Comparison of ENCODE assay signal across 8 mouse cellular contexts in the genomic region with DNA sequence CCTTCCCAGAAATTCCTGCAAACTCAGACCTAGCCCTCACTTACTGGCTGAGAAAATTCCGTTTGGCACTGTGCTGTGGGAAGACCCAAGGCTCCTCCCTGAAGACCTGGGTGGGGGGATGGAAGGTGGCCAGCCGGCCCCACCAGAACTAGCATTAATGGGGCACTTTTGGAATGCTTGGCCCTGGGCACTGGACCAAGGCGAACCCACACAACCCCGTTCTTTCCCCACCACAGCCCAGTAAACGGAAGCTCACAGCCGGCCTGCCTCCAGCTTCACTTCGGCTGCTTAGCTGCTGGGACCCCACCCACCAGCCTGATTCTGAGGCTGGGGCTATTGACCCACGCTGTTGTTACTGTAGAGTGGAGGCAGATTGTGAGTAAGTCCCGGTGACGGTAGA. TPM values are rescaled to one million over a fixed set of nuclear protein-coding genes. Genes with fewer than 3 reads are reported as not detected.
DNase-seq lines count a peak whose midpoint lies in the region; ATAC-seq and TF ChIP-seq lines count a peak whose summit lies in the region.

No protein-coding gene starts in this region.

- H3K36me3 ChIP-seq in kidney, embryonic 14.5 days (ENCODE audit: control insufficient read depth, insufficient read depth, low read length): no peaks in the 10 kb centered on the region
- H3K36me3 ChIP-seq in embryonic facial prominence, embryonic 13.5 days: 0 out of 2 replicates have a peak, but pooled peaks cover 6% of the 10 kb centered on the region
- no peaks in the 10 kb centered on the region for H3K36me3 ChIP-seq in intestine, embryonic 16.5 days (ENCODE audit: control insufficient read depth, insufficient read depth, low read length)
- H3K36me3 ChIP-seq in myocyte (ENCODE audit: control insufficient read depth, insufficient read depth): no peaks in the 10 kb centered on the region

- H3K9ac ChIP-seq in kidney, embryonic 14.5 days (ENCODE audit: low read depth, low read length): no peak overlapping the region
- 0 out of 2 replicates have a peak overlapping the region, but pooled peaks have one; percentile 73 for H3K9ac ChIP-seq in embryonic facial prominence, embryonic 13.5 days
- H3K9ac ChIP-seq in intestine, embryonic 16.5 days (ENCODE audit: low read depth, low read length): peak overlapping the region; percentile 2; the same call in 1 of the 2 replicates

- 31% methylated on average over 10 of the region's 10 CpGs for WGBS in kidney, embryonic 14.5 days
- WGBS in embryonic facial prominence, embryonic 13.5 days: 29% methylated on average over 10 of the region's 10 CpGs
- WGBS in intestine, embryonic 16.5 days: 47% methylated on average over 10 of the region's 10 CpGs

- H3K4me3 ChIP-seq in kidney, embryonic 14.5 days (ENCODE audit: low read length): peak overlapping the region; percentile 57; the same call in 1 of the 2 replicates
- H3K4me3 ChIP-seq in embryonic facial prominence, embryonic 13.5 days: peak overlapping the region; percentile 59
- peak overlapping the region; percentile 3; the same call in 1 of the 2 replicates for H3K4me3 ChIP-seq in intestine, embryonic 16.5 days (ENCODE audit: low read length)
- peak overlapping the region; percentile 33 for H3K4me3 ChIP-seq in myocyte

- H3K4me2 ChIP-seq in kidney, embryonic 14.5 days (replicated peaks; ENCODE audit: low read depth, low read length): peak overlapping the region; percentile 11; the same call in 1 of the 2 replicates
- H3K4me2 ChIP-seq in embryonic facial prominence, embryonic 13.5 days: peak overlapping the region; percentile 99
- no peak overlapping the region for H3K4me2 ChIP-seq in intestine, embryonic 16.5 days (ENCODE audit: low read depth, low read length)
- H3K4me2 ChIP-seq in myocyte (ENCODE audit: low read depth): peak overlapping the region; percentile 63

- H3K9me3 ChIP-seq in kidney, embryonic 14.5 days (ENCODE audit: control insufficient read depth, low read length): no peaks in the 10 kb centered on the region
- no peaks in the 10 kb centered on the region for H3K9me3 ChIP-seq in embryonic facial prominence, embryonic 13.5 days
- no peaks in the 10 kb centered on the region for H3K9me3 ChIP-seq in intestine, embryonic 16.5 days (ENCODE audit: control insufficient read depth, low read length)

- no peak for DNase-seq in kidney, adult 8-10 months
- DNase-seq in embryo, embryonic 11 days: no peak
- no peak for DNase-seq in thymus, postnatal 14 days

- H3K4me1 ChIP-seq in kidney, embryonic 14.5 days (ENCODE audit: control insufficient read depth, insufficient read depth, low read length): peaks cover 13% of the 10 kb centered on the region; the same call in 1 of the 2 replicates
- peaks cover 58% of the 10 kb centered on the region for H3K4me1 ChIP-seq in embryonic facial prominence, embryonic 13.5 days
- H3K4me1 ChIP-seq in intestine, embryonic 16.5 days (ENCODE audit: control insufficient read depth, insufficient read depth, low read length): peaks cover 19% of the 10 kb centered on the region

- H3K27ac ChIP-seq in kidney, embryonic 14.5 days (ENCODE audit: low read depth, low read length): 0 out of 2 replicates have a peak overlapping the region, but pooled peaks have one; percentile 4
- peak overlapping the region; percentile 39 for H3K27ac ChIP-seq in embryonic facial prominence, embryonic 13.5 days
- H3K27ac ChIP-seq in intestine, embryonic 16.5 days (ENCODE audit: low read length): no peak overlapping the region

- TF ChIP-seq POLR2A in myocyte (IDR thresholded peaks at IDR 0.05; ENCODE audit: insufficient read length, low read depth): no peak

- peaks cover 14% of the 10 kb centered on the region for H3K27me3 ChIP-seq in kidney, embryonic 14.5 days (ENCODE audit: control insufficient read depth, insufficient read depth, low read length)
- peaks cover 25% of the 10 kb centered on the region for H3K27me3 ChIP-seq in embryonic facial prominence, embryonic 13.5 days
- peaks cover 26% of the 10 kb centered on the region for H3K27me3 ChIP-seq in intestine, embryonic 16.5 days (replicated peaks; ENCODE audit: control insufficient read depth, insufficient read depth, low read length)
- H3K27me3 ChIP-seq in myocyte (ENCODE audit: control insufficient read depth, insufficient read depth, insufficient read length): peaks cover 5% of the 10 kb centered on the region

- H3K79me2 ChIP-seq in myocyte (ENCODE audit: control insufficient read depth, insufficient read depth): no peaks in the 10 kb centered on the region

- H3ac ChIP-seq in myocyte (ENCODE audit: control insufficient read depth, insufficient read length): no peak overlapping the region

- ATAC-seq in kidney, embryonic 14.5 days (ENCODE audit: low FRiP score, low TSS enrichment): no peak
- no peak for ATAC-seq in embryonic facial prominence, embryonic 13.5 days (ENCODE audit: insufficient number of reproducible peaks, insufficient read depth, low FRiP score, low TSS enrichment, low read depth)
- ATAC-seq in intestine, embryonic 16.5 days: no peak
- no peak for ATAC-seq in CD4-positive, CD25-positive, alpha-beta regulatory T cell, adult 4 months

TF ChIP-seq in myocyte, 11 proteins besides CTCF, POLR2A, EP300 and RAD21:
- TF ChIP-seq POLR2AphosphoS2 (IDR thresholded peaks at IDR 0.05; ENCODE audit: insufficient read length, low read depth) (no peak), SRF (IDR thresholded peaks at IDR 0.05; ENCODE audit: control insufficient read depth, insufficient read length, low read depth) (no peak), MAX (IDR thresholded peaks at IDR 0.05; ENCODE audit: low read depth) (no peak), MYOG (IDR thresholded peaks at IDR 0.05; ENCODE audit: control insufficient read depth in 1 of 3, insufficient read depth in 1 of 3, insufficient read length in 2 of 3, low read depth in 2 of 3) (no peak), CEBPB (IDR thresholded peaks at IDR 0.05; ENCODE audit: insufficient read depth, poor library complexity, severe bottlenecking) (no peak), TCF12 (IDR thresholded peaks at IDR 0.05; ENCODE audit: insufficient read depth, poor library complexity, severe bottlenecking) (no peak), REST (IDR thresholded peaks at IDR 0.05; ENCODE audit: insufficient read depth, insufficient read length) (no peak), MYOD1 (IDR thresholded peaks at IDR 0.05; ENCODE audit: control insufficient read depth in 1 of 3, insufficient read length in 2 of 3, low read depth in 2 of 3) (no peak), E2F4 (IDR thresholded peaks at IDR 0.05; ENCODE audit: insufficient read depth) (no peak), TCF3 (IDR thresholded peaks at IDR 0.05; ENCODE audit: insufficient read length, low read depth) (no peak), USF1 (IDR thresholded peaks at IDR 0.05; ENCODE audit: low read depth) (no peak)

RNA-seq across cellular contexts. Expression of gene Sox8, which starts 2.3 kb away (rescaled TPM):
- polyA plus RNA-seq in kidney, embryonic 14.5 days (2014; fragmentation: Nextera tagmentation; extraction: Ambion mirVana): 6.5 and 8.5 TPM in 2 replicates
- 9.1 and 11.1 TPM in 2 replicates for polyA plus RNA-seq in embryonic facial prominence, embryonic 13.5 days (2015; fragmentation: Nextera tagmentation; extraction: Ambion mirVana)
- 3.6 and 4.3 TPM in 2 replicates for polyA plus RNA-seq in intestine, embryonic 16.5 days (2015; fragmentation: Nextera tagmentation; extraction: Ambion mirVana)
- polyA plus RNA-seq in myocyte (2012; fragmentation: generic; extraction: Trizol): 14.3 TPM
- polyA plus RNA-seq in CD4-positive, CD25-positive, alpha-beta regulatory T cell, adult 4 months (2017; shearing (Covaris generic)): not detected

RNA-seq across cellular contexts. Expression of gene Lmf1, which starts 10.7 kb away (rescaled TPM):
- polyA plus RNA-seq in kidney, embryonic 14.5 days (2014; fragmentation: Nextera tagmentation; extraction: Ambion mirVana): 21.3 and 29.8 TPM in 2 replicates
- 28.7 and 33.8 TPM in 2 replicates for polyA plus RNA-seq in embryonic facial prominence, embryonic 13.5 days (2015; fragmentation: Nextera tagmentation; extraction: Ambion mirVana)
- polyA plus RNA-seq in intestine, embryonic 16.5 days (2015; fragmentation: Nextera tagmentation; extraction: Ambion mirVana): 39.1 and 40.6 TPM in 2 replicates
- 36.3 TPM for polyA plus RNA-seq in myocyte (2012; fragmentation: generic; extraction: Trizol)
- polyA plus RNA-seq in CD4-positive, CD25-positive, alpha-beta regulatory T cell, adult 4 months (2017; shearing (Covaris generic)): 10 to 100 TPM; 22.0 to 26.0 TPM

Comparison
In these comparisons a context has a peak if more than half of its experiments do, and no peak if none do; other contexts are left out.
1. H3K4me3 ChIP-seq: peak in every context shown above with its lines; median percentile 59 in embryonic facial prominence, embryonic 13.5 days; 57 in kidney, embryonic 14.5 days; 33 in myocyte; 3 in intestine, embryonic 16.5 days.